Mouse (Mus musculus) testis, adult 2 months (tissue): ENCODE results near the gene Rnf187. TPM values are rescaled to one million over a fixed set of nuclear protein-coding genes. Genes with fewer than 3 reads are reported as not detected.
A peak's percentile ranks its signal among the peaks of the same experiment; 100 is the strongest.

Source experiments
- H3K27ac ChIP-seq: fragments of 200-500 bp; 2 replicates; pipeline ENCODE4 v1.5.1; 2012; ENCODE audit warnings: low read depth, low read length; ENCODE audit not compliant: control insufficient read depth, insufficient read depth
- H3K27me3 ChIP-seq: fragments of 200-500 bp; 2 replicates; pipeline ENCODE4 v1.6.1; 2012; ENCODE audit warnings: mild to moderate bottlenecking, low read length, moderate library complexity; ENCODE audit not compliant: control insufficient read depth, insufficient read depth
- H3K36me3 ChIP-seq: fragments of 200-500 bp; 2 replicates; pipeline ENCODE4 v1.6.1; 2012; ENCODE audit warnings: mild to moderate bottlenecking, low read length; ENCODE audit not compliant: control insufficient read depth, insufficient read depth
- H3K4me1 ChIP-seq: fragments of 200-500 bp; 2 replicates; pipeline ENCODE4 v1.6.1; 2012; ENCODE audit warnings: low read length; ENCODE audit not compliant: control insufficient read depth, insufficient read depth
- H3K4me3 ChIP-seq: fragments of 200-500 bp; 2 replicates; pipeline ENCODE4 v1.5.1; 2012; ENCODE audit warnings: low read depth, mild to moderate bottlenecking, low read length, moderate library complexity, mixed read lengths; ENCODE audit not compliant: control insufficient read depth
- CTCF ChIP-seq: fragments of 200-500 bp; IDR thresholded peaks from 2 replicates; pipeline ENCODE4 v1.5.1; 2012; ENCODE audit warnings: low read depth, mild to moderate bottlenecking, inconsistent platforms, low read length, moderate library complexity; ENCODE audit not compliant: control insufficient read depth, insufficient read depth, insufficient replicate concordance
- POLR2A ChIP-seq: fragments of 200-500 bp; IDR thresholded peaks from 2 replicates; pipeline ENCODE4 v1.6.1; 2012; ENCODE audit warnings: low read depth, mild to moderate bottlenecking, inconsistent platforms, low read length, moderate library complexity; ENCODE audit not compliant: control insufficient read depth
- polyA plus RNA-seq: library from polyadenylated mRNA; depleted of rRNA; stranded (reverse); fragments of >200 nt; gene quantifications from 2 replicates; pipeline ENCODE4 v1.2.3, GENCODE M21; 2012

Rnf187 gene
- polyA plus RNA-seq, 1 experiment = 215 TPM

DNA sequence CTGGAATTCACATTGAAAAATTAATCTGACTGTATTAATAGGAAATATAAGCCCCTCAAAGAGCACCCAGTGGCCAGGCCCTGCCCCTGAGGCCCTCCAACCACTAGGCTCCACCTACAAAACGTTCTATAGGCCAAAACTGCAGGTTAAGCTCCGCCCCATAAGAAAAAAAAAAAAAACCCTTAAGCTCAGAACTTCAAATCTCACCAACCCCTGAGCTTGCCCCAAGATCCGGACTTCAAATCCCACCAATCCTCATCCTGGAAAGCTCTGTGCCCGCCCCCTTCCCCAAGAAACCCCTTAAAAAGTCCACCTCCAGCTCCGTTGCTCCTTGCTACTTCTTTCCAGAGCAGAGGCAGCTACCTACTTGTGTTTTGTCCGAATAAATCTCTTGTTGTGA is 33.9 kb downstream of the Rnf187 start:
- H3K27me3 ChIP-seq = no peaks in the 10 kb centered on the region
- TF ChIP-seq CTCF (no peak), POLR2A (0 out of 2 replicates have a peak, but pooled peaks have one; percentile 19)
- H3K4me3 ChIP-seq = peak overlapping the region; percentile 75
- peak overlapping the region; percentile 81 for H3K27ac ChIP-seq
- peaks cover 2% of the 10 kb centered on the region for H3K36me3 ChIP-seq
- H3K4me1 ChIP-seq = peaks cover 7% of the 10 kb centered on the region

- no peaks in the 10 kb centered on the region for H3K27me3 ChIP-seq
- H3K27ac ChIP-seq = peak overlapping the region; percentile 56; the same call in 1 of the 2 replicates
- no peak for TF ChIP-seq CTCF
- TF ChIP-seq POLR2A = no peak
These were observed 34.4 kb downstream of the Rnf187 start for GRCm38 (mm10) chr11:58904410-58904718.

DNA sequence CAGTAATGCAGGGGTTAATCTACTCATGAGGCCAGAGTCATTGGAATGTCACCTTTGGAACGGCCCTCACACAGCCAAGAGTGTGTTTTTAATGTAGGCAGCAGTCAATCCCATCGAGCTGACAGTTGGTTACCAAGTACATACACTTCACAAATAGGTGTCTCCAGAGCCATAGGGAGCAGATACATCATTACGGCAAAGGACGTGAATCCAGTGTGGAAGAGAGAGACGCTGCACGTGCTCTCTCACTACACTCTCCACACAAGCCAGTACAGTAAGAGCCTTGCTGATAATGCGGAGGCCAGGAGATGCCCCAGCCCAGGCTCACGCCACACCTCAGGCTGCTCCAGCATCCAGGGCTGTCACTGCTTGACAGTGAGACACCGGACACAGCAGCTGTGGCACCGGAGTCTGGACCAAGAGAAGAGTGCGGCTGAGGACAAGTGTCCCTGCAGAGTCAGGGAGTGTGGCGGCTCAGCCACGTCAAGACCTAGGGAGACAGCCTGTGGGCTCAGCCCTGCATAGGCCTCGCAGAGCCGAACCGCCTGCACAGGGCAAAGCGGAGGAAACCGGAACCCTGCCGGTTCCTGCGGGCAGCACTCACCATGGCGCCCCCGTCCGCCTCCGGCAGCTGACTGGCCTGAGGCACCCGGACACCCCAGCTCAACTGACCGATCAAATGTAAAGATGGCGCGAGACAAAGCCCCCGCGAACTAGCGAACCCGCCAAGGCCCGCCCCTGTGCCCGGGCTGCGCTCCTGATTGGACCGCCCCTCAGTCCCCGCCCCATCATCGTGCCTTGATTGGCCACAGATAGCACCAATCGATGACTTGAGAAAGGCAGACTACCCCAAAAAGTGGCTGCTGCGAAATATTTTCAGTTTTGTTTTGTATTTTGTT is 35.0 kb downstream of the Rnf187 start, which contains the start of gene Zfp39:
Gene Zfp39 (minus strand): TSS at position 715 of the 899 bp plus-strand sequence.
- TF ChIP-seq CTCF = no peak
- TF ChIP-seq POLR2A = peak; percentile 82
- Histone ChIP-seq H3K4me3 (peak within 1 kb of the TSS; percentile 89), H3K36me3 (peaks cover 2% of the 10 kb centered on the region), H3K27ac (peak within 1 kb of the TSS; percentile 93), H3K4me1 (peaks cover 7% of the 10 kb centered on the region), H3K27me3 (no peaks in the 10 kb centered on the region)

More at GRCm38 (mm10) chr11:58904410-58904718, 34.4 kb downstream of the Rnf187 start:
- H3K4me3 ChIP-seq = peak overlapping the region; percentile 89
- H3K4me1 ChIP-seq = peaks cover 7% of the 10 kb centered on the region
- peaks cover 2% of the 10 kb centered on the region for H3K36me3 ChIP-seq

DNA sequence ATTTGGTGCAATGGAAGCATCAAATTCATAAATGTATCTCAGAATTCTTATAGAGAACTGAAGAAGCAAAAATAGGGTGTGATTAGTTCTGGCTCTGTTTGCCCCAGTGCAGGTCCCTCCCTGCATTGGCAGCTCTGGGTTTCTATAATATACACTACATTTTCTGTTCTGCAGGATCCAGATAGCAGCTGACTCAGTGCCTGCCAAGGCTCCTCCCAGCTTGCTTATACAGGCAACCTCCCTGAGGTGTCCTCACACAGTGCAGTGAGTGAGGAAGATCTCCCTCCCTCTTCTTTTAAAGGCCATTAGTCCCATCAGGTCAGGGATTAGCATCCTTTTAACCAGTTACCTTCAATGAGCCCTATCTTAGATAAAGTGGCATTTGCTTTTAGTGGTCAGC is 37.6 kb downstream of the Rnf187 start:
- Histone ChIP-seq H3K4me1 (peaks cover 7% of the 10 kb centered on the region), H3K36me3 (peaks cover 4% of the 10 kb centered on the region), H3K27me3 (no peaks in the 10 kb centered on the region), H3K27ac (no peak overlapping the region), H3K4me3 (no peak overlapping the region)
- TF ChIP-seq CTCF (no peak), POLR2A (no peak)

DNA sequence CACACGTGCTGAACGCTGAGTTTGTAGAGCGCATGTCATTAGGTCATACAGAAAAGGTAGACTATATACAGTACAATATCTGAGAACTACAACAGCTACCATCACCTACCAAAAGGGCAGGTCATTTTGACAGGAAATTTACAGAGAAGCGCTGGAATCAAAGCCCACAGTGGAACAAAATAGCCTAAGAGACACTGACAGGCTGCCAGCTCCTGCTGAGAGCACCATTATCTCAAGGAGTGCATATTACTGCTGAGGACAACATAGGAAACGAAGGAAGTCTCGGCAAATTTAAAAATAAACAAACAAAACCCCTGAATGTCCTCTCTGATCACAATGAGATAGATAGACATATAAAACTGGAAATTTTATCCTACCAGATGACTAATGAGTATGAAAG is 41.2 kb downstream of the Rnf187 start:
- TF ChIP-seq POLR2A = no peak
- no peak for TF ChIP-seq CTCF
- Histone ChIP-seq H3K27ac (no peak overlapping the region), H3K36me3 (peaks cover 6% of the 10 kb centered on the region), H3K4me1 (no peaks in the 10 kb centered on the region), H3K27me3 (no peaks in the 10 kb centered on the region), H3K4me3 (no peak overlapping the region)

GRCm38 (mm10) chr11:58894456-58894855 is 44.3 kb downstream of the Rnf187 start:
- no peak overlapping the region for H3K27ac ChIP-seq
- H3K4me3 ChIP-seq = no peak overlapping the region
- peaks cover 12% of the 10 kb centered on the region for H3K36me3 ChIP-seq
- no peaks in the 10 kb centered on the region for H3K27me3 ChIP-seq
- no peaks in the 10 kb centered on the region for H3K4me1 ChIP-seq
- TF ChIP-seq CTCF (no peak), POLR2A (no peak)

- H3K4me3 ChIP-seq = no peak overlapping the region
- H3K27me3 ChIP-seq = no peaks in the 10 kb centered on the region
- TF ChIP-seq CTCF = no peak
- TF ChIP-seq POLR2A = no peak
- no peaks in the 10 kb centered on the region for H3K4me1 ChIP-seq
- H3K27ac ChIP-seq = no peak overlapping the region
- H3K36me3 ChIP-seq = peaks cover 9% of the 10 kb centered on the region
These were observed 48.2 kb downstream of the Rnf187 start for GRCm38 (mm10) chr11:58890511-58890910.
